Mouse (Mus musculus): ENCODE data around the gene Zfp697. TPM values are rescaled to one million over a fixed set of nuclear protein-coding genes. Genes with fewer than 3 reads are reported as not detected.
"Not testable (repeated sequence)": the region's sequence is repeated elsewhere in the genome, so short reads cannot be mapped to it uniquely, and the experiment has no call there.

Gene Zfp697
- polyA plus RNA-seq, 2 experiments, result 1.6 to 1.7 TPM

DNA sequence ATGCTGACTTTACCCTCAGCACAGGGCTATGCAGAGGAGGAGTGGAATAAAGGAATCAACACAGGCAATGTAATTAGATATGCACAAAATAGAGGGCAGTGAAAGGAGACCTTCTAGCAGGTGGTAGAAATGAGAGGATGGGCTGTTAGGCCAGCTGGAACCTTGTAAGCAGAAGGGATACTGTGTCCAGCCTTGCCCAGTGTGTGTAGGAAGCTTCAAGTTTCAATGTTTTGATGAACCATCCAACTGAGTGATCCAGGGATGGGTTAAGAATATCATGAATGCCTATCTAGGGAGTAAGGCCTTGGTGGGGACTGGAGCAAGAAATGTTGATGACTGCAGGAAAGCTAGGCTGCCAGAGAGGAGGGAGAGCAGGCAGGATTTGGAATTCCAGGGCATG lies 112.8 kb downstream of the Zfp697 start:
- H3K9ac ChIP-seq (replicated peaks); H3K9me3 ChIP-seq (ENCODE audit: control insufficient read depth, low read length); H3K27me3 ChIP-seq (ENCODE audit: control insufficient read depth, insufficient read depth, low read length); H3K4me1 ChIP-seq (replicated peaks; ENCODE audit: control insufficient read depth in 2 of 2, insufficient read depth in 2 of 2, low read length in 1 of 2); H3K4me3 ChIP-seq (ENCODE audit: insufficient read depth in 1 of 2, low read depth in 2 of 2, low read length in 2 of 2); H3K36me3 ChIP-seq (replicated peaks; ENCODE audit: control insufficient read depth, insufficient read depth, low read depth); ATAC-seq (ENCODE audit: insufficient read depth); H3K4me2 ChIP-seq (ENCODE audit: low read depth); H3K27ac ChIP-seq; DNase-seq (ENCODE audit: low read depth in 3 of 3, low spot score in 3 of 3): not testable (repeated sequence)

DNA sequence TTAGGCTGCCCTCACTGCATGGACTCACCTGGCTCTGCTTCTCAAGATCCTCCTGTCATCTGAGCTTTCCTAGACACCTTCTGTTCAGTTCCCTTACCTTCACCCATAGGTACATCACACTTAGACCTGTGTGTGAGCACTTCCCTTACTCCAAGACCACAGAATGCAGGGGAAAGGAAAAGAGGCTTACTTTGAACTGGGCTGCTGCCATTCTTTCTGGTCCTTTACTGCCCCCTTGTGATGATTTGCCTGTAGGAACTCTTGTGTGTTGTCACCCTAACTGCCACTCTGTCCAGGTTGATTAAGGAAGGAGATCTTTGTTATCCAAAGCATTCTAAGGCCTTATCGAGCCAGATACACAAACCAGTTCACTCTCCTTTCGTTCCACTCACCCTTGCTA lies 114.5 kb downstream of the Zfp697 start:
- H3K4me1 ChIP-seq (replicated peaks; ENCODE audit: control insufficient read depth in 2 of 2, insufficient read depth in 2 of 2, low read length in 1 of 2); H3K9me3 ChIP-seq (ENCODE audit: control insufficient read depth, low read length); H3K27ac ChIP-seq; H3K27me3 ChIP-seq (ENCODE audit: control insufficient read depth, insufficient read depth, low read length); H3K4me2 ChIP-seq (ENCODE audit: low read depth); DNase-seq (ENCODE audit: low read depth in 3 of 3, low spot score in 3 of 3); ATAC-seq (ENCODE audit: insufficient read depth); H3K4me3 ChIP-seq (ENCODE audit: insufficient read depth in 1 of 2, low read depth in 2 of 2, low read length in 2 of 2); H3K36me3 ChIP-seq (replicated peaks; ENCODE audit: control insufficient read depth, insufficient read depth, low read depth); H3K9ac ChIP-seq (replicated peaks): not testable (repeated sequence)
- WGBS (ENCODE audit: insufficient replicate concordance), result no CpG with 5 or more reads among the region's 2 CpGs

DNA sequence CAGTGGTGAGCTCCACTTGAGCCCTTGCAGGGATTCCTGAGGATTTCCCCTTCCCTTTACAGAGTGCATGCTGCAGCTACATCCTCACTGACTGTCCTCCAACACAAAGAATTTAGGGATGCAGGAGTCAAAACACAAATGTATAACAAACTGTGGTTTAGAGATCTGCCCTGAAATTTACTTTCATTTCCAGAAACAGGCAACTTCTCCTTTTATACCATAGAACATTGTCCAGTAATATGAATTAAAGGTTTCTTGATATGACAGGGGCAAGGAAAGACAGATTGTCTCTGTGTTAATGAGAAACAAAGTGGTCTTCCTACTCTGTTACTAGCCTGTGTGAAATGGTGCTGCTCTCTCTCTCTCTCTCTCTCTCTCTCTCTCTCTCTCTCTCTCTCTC lies 115.1 kb downstream of the Zfp697 start:
- H3K27ac ChIP-seq; H3K4me1 ChIP-seq (replicated peaks; ENCODE audit: control insufficient read depth in 2 of 2, insufficient read depth in 2 of 2, low read length in 1 of 2); H3K4me2 ChIP-seq (ENCODE audit: low read depth); H3K9me3 ChIP-seq (ENCODE audit: control insufficient read depth, low read length); H3K9ac ChIP-seq (replicated peaks); H3K4me3 ChIP-seq (ENCODE audit: insufficient read depth in 1 of 2, low read depth in 2 of 2, low read length in 2 of 2); H3K36me3 ChIP-seq (replicated peaks; ENCODE audit: control insufficient read depth, insufficient read depth, low read depth); DNase-seq (ENCODE audit: low read depth in 3 of 3, low spot score in 3 of 3); H3K27me3 ChIP-seq (ENCODE audit: control insufficient read depth, insufficient read depth, low read length); ATAC-seq (ENCODE audit: insufficient read depth): not testable (repeated sequence)

DNA sequence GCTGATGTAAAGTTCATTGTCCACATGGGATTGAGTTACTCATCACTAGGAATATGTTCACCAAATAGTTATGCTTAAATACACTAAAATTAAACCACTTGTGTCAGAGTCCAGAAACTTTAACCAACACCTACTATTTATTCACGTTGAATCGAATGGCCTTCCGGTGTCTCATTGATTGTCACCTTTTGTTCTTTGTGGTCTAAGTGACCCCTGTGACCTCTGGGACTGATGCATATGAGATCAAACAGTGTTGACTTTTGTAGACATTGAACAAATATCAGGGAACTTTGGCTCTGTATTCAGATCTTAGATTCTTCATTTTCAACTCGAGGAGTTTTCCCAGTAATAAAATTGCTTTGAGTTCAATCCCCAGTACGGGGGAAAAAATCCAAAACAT lies 125.0 kb downstream of the Zfp697 start:
- H3K9me3 ChIP-seq (ENCODE audit: control insufficient read depth, low read length); H3K4me1 ChIP-seq (replicated peaks; ENCODE audit: control insufficient read depth in 2 of 2, insufficient read depth in 2 of 2, low read length in 1 of 2); H3K4me3 ChIP-seq (ENCODE audit: insufficient read depth in 1 of 2, low read depth in 2 of 2, low read length in 2 of 2); H3K9ac ChIP-seq (replicated peaks); H3K36me3 ChIP-seq (replicated peaks; ENCODE audit: control insufficient read depth, insufficient read depth, low read depth); H3K27me3 ChIP-seq (ENCODE audit: control insufficient read depth, insufficient read depth, low read length); DNase-seq (ENCODE audit: low read depth in 3 of 3, low spot score in 3 of 3); H3K4me2 ChIP-seq (ENCODE audit: low read depth); H3K27ac ChIP-seq: not testable (repeated sequence)
- no CpG with 5 or more reads among the region's 5 CpGs for WGBS (ENCODE audit: insufficient replicate concordance)
- peak; percentile 53 for ATAC-seq (ENCODE audit: insufficient read depth)

DNA sequence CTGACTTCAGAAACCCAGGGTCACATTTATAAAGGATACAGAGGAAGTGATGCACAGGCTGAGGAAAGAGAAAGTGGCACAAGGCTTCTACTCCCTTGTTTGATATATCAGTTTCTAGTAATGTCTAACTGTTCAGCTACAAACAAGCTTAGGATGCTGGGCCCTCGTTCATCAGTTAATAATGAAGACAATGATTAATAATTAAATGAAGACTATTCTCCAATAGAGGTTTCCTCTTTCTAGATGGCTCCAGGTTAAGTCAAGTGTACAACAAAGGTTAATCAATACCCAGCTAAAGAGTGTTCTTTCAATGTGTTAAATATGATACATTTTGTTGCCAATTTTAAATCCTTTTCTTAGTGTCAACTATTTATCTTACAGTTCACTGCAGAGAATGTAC lies 128.2 kb downstream of the Zfp697 start, which contains the start of gene Hsd3b4:
Gene Hsd3b4 (minus strand): TSS at position 101 of the 400 bp plus-strand sequence.
- DNase-seq (ENCODE audit: low read depth in 3 of 3, low spot score in 3 of 3); ATAC-seq (ENCODE audit: insufficient read depth); H3K9ac ChIP-seq (replicated peaks); H3K36me3 ChIP-seq (replicated peaks; ENCODE audit: control insufficient read depth, insufficient read depth, low read depth); H3K4me2 ChIP-seq (ENCODE audit: low read depth); H3K4me1 ChIP-seq (replicated peaks; ENCODE audit: control insufficient read depth in 2 of 2, insufficient read depth in 2 of 2, low read length in 1 of 2); H3K27ac ChIP-seq; H3K4me3 ChIP-seq (ENCODE audit: insufficient read depth in 1 of 2, low read depth in 2 of 2, low read length in 2 of 2); H3K27me3 ChIP-seq (ENCODE audit: control insufficient read depth, insufficient read depth, low read length); H3K9me3 ChIP-seq (ENCODE audit: control insufficient read depth, low read length): not testable (repeated sequence)
- WGBS (ENCODE audit: insufficient replicate concordance), result no CpG with 5 or more reads among the region's 1 CpGs

DNA sequence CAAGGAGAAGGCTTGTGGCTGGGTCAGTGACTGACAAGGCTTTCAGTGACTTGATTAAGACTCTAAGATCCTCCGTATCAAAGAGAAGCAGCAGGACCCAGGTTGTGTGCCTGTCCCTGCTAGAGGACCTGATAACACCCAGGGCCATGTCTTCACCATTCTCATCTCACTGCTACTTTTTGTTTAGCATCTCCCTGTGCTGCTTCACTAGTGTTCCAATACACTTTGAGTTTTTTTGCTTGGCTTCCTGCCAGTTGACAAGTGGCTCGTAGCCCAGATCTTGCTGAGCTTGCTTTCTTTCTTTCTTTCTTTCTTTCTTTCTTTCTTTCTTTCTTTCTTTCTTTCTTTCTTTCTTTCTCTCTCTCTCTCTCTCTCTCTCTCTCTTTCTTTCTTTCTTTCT lies 140.5 kb downstream of the Zfp697 start:
- H3K4me2 ChIP-seq (ENCODE audit: low read depth); H3K9me3 ChIP-seq (ENCODE audit: control insufficient read depth, low read length); H3K4me1 ChIP-seq (replicated peaks; ENCODE audit: control insufficient read depth in 2 of 2, insufficient read depth in 2 of 2, low read length in 1 of 2); ATAC-seq (ENCODE audit: insufficient read depth); H3K27me3 ChIP-seq (ENCODE audit: control insufficient read depth, insufficient read depth, low read length); H3K9ac ChIP-seq (replicated peaks); H3K4me3 ChIP-seq (ENCODE audit: insufficient read depth in 1 of 2, low read depth in 2 of 2, low read length in 2 of 2); H3K36me3 ChIP-seq (replicated peaks; ENCODE audit: control insufficient read depth, insufficient read depth, low read depth); DNase-seq (ENCODE audit: low read depth in 3 of 3, low spot score in 3 of 3); H3K27ac ChIP-seq: not testable (repeated sequence)
- no CpG with 5 or more reads among the region's 2 CpGs for WGBS (ENCODE audit: insufficient replicate concordance)

DNA sequence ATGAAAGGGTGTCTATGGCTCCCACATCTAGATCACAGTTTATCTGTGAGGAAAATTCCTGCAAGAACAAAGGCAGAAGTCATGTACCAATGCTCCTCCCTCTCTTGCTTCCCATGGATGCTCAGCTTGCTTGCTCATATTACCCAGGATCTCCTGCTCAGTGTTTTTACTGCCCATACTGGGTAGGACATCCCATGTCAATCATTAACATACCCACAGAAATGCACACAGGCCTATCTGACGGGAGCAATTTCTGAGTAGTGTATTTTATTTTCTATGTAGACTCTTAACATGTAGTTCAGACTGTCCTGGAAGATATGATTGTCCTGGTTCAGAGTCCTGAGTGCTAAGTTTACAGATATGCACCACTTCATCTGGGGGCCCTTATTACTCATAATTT lies 142.3 kb downstream of the Zfp697 start:
- not testable (repeated sequence) for H3K4me1 ChIP-seq (replicated peaks; ENCODE audit: control insufficient read depth in 2 of 2, insufficient read depth in 2 of 2, low read length in 1 of 2); H3K9ac ChIP-seq (replicated peaks); DNase-seq (ENCODE audit: low read depth in 3 of 3, low spot score in 3 of 3); H3K9me3 ChIP-seq (ENCODE audit: control insufficient read depth, low read length); ATAC-seq (ENCODE audit: insufficient read depth); H3K36me3 ChIP-seq (replicated peaks; ENCODE audit: control insufficient read depth, insufficient read depth, low read depth); H3K4me3 ChIP-seq (ENCODE audit: insufficient read depth in 1 of 2, low read depth in 2 of 2, low read length in 2 of 2); H3K27me3 ChIP-seq (ENCODE audit: control insufficient read depth, insufficient read depth, low read length); H3K4me2 ChIP-seq (ENCODE audit: low read depth); H3K27ac ChIP-seq
- WGBS (ENCODE audit: insufficient replicate concordance), result no CpG with 5 or more reads among the region's 1 CpGs

DNA sequence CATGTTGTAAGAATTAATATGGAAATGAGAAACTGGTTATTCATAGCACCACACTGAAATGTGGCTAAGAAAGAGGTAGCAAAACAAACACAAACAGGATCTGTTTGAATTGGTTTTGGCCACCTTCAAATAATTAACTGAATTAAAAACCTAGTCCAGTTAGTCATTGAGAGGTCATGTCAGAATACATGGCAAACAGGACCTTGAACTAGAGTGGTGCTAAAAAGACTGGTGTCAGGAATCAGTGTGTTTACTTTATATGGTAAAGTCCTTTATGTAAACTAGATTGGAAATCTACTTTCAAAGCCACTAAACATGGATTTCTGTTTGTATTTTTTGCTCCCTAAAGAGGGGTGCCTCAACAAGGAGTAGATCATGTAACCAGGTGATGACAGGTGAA lies 142.7 kb downstream of the Zfp697 start:
- H3K4me1 ChIP-seq (replicated peaks; ENCODE audit: control insufficient read depth in 2 of 2, insufficient read depth in 2 of 2, low read length in 1 of 2); ATAC-seq (ENCODE audit: insufficient read depth); H3K27me3 ChIP-seq (ENCODE audit: control insufficient read depth, insufficient read depth, low read length); H3K36me3 ChIP-seq (replicated peaks; ENCODE audit: control insufficient read depth, insufficient read depth, low read depth); DNase-seq (ENCODE audit: low read depth in 3 of 3, low spot score in 3 of 3); H3K4me2 ChIP-seq (ENCODE audit: low read depth); H3K27ac ChIP-seq; H3K9me3 ChIP-seq (ENCODE audit: control insufficient read depth, low read length); H3K9ac ChIP-seq (replicated peaks); H3K4me3 ChIP-seq (ENCODE audit: insufficient read depth in 1 of 2, low read depth in 2 of 2, low read length in 2 of 2): not testable (repeated sequence)

DNA sequence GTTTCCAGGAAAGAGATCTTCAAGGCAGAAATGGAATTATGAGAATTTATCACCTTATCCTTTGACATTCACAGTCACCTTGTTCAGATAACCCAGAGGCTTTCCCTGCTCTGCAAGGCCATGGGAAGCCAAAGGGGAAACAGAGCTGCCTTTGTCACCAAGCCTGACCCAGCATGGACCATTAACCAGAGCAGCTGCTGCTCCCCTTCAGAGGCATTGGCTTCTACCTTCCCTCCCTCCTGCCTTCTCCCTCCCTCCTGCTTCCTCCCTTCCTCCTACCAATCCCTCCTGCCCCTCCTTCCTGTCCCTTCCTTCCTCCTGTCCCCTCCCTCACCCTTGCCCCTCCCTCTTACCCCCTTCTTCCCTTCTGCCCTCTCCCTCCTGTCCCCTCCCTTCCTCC lies 165.4 kb downstream of the Zfp697 start:
- not testable (repeated sequence) for H3K9me3 ChIP-seq (ENCODE audit: control insufficient read depth, low read length); H3K27ac ChIP-seq; H3K4me2 ChIP-seq (ENCODE audit: low read depth); H3K27me3 ChIP-seq (ENCODE audit: control insufficient read depth, insufficient read depth, low read length); H3K36me3 ChIP-seq (replicated peaks; ENCODE audit: control insufficient read depth, insufficient read depth, low read depth); H3K4me1 ChIP-seq (replicated peaks; ENCODE audit: control insufficient read depth in 2 of 2, insufficient read depth in 2 of 2, low read length in 1 of 2); DNase-seq (ENCODE audit: low read depth in 3 of 3, low spot score in 3 of 3); H3K4me3 ChIP-seq (ENCODE audit: insufficient read depth in 1 of 2, low read depth in 2 of 2, low read length in 2 of 2); ATAC-seq (ENCODE audit: insufficient read depth); H3K9ac ChIP-seq (replicated peaks)

All from liver, embryonic 14.5 days (tissue).